Mouse (Mus musculus): Measurements from ENCODE around the gene Dtx2. TPM values are rescaled to one million over a fixed set of nuclear protein-coding genes. Genes with fewer than 3 reads are reported as not detected.

Gene Dtx2
- total RNA-seq, 1 experiment, result 28.3 TPM

DNA sequence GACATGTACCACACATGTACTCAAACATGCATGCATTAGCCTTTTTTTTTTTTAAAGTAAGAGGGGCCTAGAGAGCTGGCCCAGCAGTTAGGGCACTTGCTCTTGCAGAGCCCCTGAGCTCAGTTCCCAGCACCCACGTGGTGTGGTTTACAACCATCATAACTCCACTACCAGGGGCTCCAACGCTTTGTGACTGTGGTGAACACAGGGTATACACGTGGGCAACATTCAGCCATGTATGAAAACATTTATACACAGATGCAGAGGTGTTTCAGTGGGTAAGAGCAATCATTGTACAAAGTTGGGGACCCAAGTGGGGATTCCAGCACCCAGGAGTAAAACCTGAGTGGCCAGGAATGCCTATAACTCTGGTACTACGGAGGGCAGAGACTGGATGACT is 36.2 kb upstream of the Dtx2 start:
- TF ChIP-seq ZNF384 (IDR thresholded peaks at IDR 0.05; ENCODE audit: low read depth, low read length) (no peak), ZC3H11A (IDR thresholded peaks at IDR 0.05; ENCODE audit: borderline replicate concordance, low read depth, low read length) (no peak), MAFK (IDR thresholded peaks at IDR 0.05; ENCODE audit: insufficient read depth, low read depth, low read length) (no peak)
- no peaks in the 10 kb centered on the region for H3K9me3 ChIP-seq (ENCODE audit: control insufficient read depth, insufficient read depth, low read depth, low read length)
- H3K27ac ChIP-seq (ENCODE audit: insufficient read depth, low read depth, low read length, poor library complexity, severe bottlenecking), result peak overlapping the region; percentile 92
- peaks cover 11 to 37% of the 10 kb centered on the region in 2 experiments for H3K4me1 ChIP-seq (ENCODE audit: control insufficient read depth in 2 of 2, insufficient read depth in 2 of 2, low read length in 2 of 2, poor library complexity in 1 of 2)
- no peaks in the 10 kb centered on the region for H3K36me3 ChIP-seq (ENCODE audit: control insufficient read depth, insufficient read depth, low read length, poor library complexity, severe bottlenecking)
- peak overlapping the region; percentile 36 to 63; a peak in 3 of 4 replicates for H3K4me3 ChIP-seq (ENCODE audit: insufficient read depth in 1 of 2, low read depth in 1 of 2, low read length in 2 of 2, poor library complexity in 1 of 2, severe bottlenecking in 1 of 2)
- in situ Hi-C loops (cut with MboI; ENCODE audit: low sequenced_read_pairs in 2 of 2, unreplicated experiment in 2 of 2), result no loop called here
- peak overlapping the region; percentile 64; the same call in 1 of the 2 replicates for H3K9ac ChIP-seq (ENCODE audit: insufficient read depth, low read depth, low read length, poor library complexity, severe bottlenecking)
- no peak for DNase-seq (ENCODE audit: low read depth, low spot score)

DNA sequence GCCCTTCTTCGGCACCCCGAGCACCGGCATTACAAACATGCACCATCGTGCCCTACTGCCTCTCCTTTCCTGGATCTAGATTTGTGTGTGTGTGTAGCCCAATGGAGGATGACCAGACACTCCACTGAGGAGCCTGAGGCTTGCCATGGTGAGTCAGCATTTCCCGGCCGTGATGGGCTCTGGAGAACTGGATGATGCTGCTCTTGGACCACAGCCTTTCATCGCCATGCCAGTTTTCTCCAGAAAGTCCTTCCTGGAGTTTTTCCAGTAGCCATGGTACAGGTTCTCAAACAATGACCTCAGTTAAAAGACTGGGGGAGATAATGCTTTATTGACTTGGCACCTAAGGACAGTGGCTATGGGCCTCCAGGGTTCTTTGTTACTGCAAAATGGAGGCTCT is 34.7 kb upstream of the Dtx2 start:
- in situ Hi-C loops (cut with MboI; ENCODE audit: low sequenced_read_pairs in 2 of 2, unreplicated experiment in 2 of 2), result no loop called here
- no peak for DNase-seq (ENCODE audit: low read depth, low spot score)
- Histone ChIP-seq H3K4me1 (ENCODE audit: control insufficient read depth in 2 of 2, insufficient read depth in 2 of 2, low read length in 2 of 2, poor library complexity in 1 of 2) (peaks cover 11 to 37% of the 10 kb centered on the region in 2 experiments), H3K27ac (ENCODE audit: insufficient read depth, low read depth, low read length, poor library complexity, severe bottlenecking) (peak overlapping the region; percentile 96), H3K4me3 (ENCODE audit: insufficient read depth in 1 of 2, low read depth in 1 of 2, low read length in 2 of 2, poor library complexity in 1 of 2, severe bottlenecking in 1 of 2) (peak overlapping the region in 1 of 2 experiments; percentile 65; a peak in 1 of 4 replicates), H3K9me3 (ENCODE audit: control insufficient read depth, insufficient read depth, low read depth, low read length) (no peaks in the 10 kb centered on the region), H3K36me3 (ENCODE audit: control insufficient read depth, insufficient read depth, low read length, poor library complexity, severe bottlenecking) (no peaks in the 10 kb centered on the region), H3K9ac (ENCODE audit: insufficient read depth, low read depth, low read length, poor library complexity, severe bottlenecking) (peak overlapping the region; percentile 75; the same call in 1 of the 2 replicates)
- TF ChIP-seq HCFC1 (IDR thresholded peaks at IDR 0.05; ENCODE audit: borderline replicate concordance, insufficient read depth, low read length) (no peak), CHD2 (IDR thresholded peaks at IDR 0.05; ENCODE audit: low read depth, low read length) (no peak), MAFK (IDR thresholded peaks at IDR 0.05; ENCODE audit: insufficient read depth, low read depth, low read length) (peak; percentile 71), ZNF384 (IDR thresholded peaks at IDR 0.05; ENCODE audit: low read depth, low read length) (no peak), ZC3H11A (IDR thresholded peaks at IDR 0.05; ENCODE audit: borderline replicate concordance, low read depth, low read length) (no peak)

DNA sequence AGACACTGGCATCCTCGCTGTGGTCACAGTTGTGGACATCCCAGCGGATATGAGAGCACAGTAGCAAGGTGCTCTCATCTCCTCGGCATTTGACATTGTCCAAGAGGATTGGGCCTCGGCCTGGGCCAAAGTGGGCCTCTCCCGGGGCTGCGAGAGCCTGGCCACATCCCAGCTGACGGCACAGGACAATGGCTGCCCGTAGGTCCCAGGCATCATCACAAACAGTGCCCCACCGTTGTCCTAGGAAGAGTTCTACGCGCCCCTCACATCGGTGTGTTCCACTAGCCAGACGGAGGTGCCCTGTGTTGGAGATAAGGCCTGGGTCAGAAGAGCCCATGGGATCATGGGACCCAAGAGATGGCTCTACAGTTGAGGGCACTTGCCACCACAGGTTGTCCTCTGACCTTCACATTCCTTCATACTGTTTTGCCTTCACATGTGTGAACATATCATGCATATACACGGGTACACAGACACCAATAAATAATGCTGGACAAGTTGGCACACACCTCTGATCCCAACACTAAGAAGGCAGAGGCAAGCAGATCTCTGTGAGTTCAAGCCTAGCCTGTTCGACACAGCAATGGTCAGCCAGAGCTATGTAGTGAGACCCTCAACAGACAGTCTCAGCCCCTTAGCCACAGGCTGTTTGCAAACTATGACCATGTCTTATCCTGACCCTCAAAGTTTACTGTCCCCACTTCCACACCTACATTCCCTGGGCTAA is 33.5 kb upstream of the Dtx2 start:
- DNase-seq (ENCODE audit: low read depth, low spot score), result no peak
- peak overlapping the region; percentile 96 for H3K27ac ChIP-seq (ENCODE audit: insufficient read depth, low read depth, low read length, poor library complexity, severe bottlenecking)
- no peaks in the 10 kb centered on the region for H3K9me3 ChIP-seq (ENCODE audit: control insufficient read depth, insufficient read depth, low read depth, low read length)
- H3K4me3 ChIP-seq (ENCODE audit: insufficient read depth in 1 of 2, low read depth in 1 of 2, low read length in 2 of 2, poor library complexity in 1 of 2, severe bottlenecking in 1 of 2), result peak overlapping the region; percentile 54 to 65; a peak in 3 of 4 replicates
- TF ChIP-seq ZC3H11A (IDR thresholded peaks at IDR 0.05; ENCODE audit: borderline replicate concordance, low read depth, low read length) (no peak), ZNF384 (IDR thresholded peaks at IDR 0.05; ENCODE audit: low read depth, low read length) (no peak), CHD2 (IDR thresholded peaks at IDR 0.05; ENCODE audit: low read depth, low read length) (no peak), HCFC1 (IDR thresholded peaks at IDR 0.05; ENCODE audit: borderline replicate concordance, insufficient read depth, low read length) (no peak), MAFK (IDR thresholded peaks at IDR 0.05; ENCODE audit: insufficient read depth, low read depth, low read length) (no peak)
- no peaks in the 10 kb centered on the region for H3K36me3 ChIP-seq (ENCODE audit: control insufficient read depth, insufficient read depth, low read length, poor library complexity, severe bottlenecking)
- in situ Hi-C loops (cut with MboI; ENCODE audit: low sequenced_read_pairs in 2 of 2, unreplicated experiment in 2 of 2), result no loop called here
- peak overlapping the region; percentile 75; the same call in 1 of the 2 replicates for H3K9ac ChIP-seq (ENCODE audit: insufficient read depth, low read depth, low read length, poor library complexity, severe bottlenecking)
- H3K4me1 ChIP-seq (ENCODE audit: control insufficient read depth in 2 of 2, insufficient read depth in 2 of 2, low read length in 2 of 2, poor library complexity in 1 of 2), result peaks cover 11 to 35% of the 10 kb centered on the region in 2 experiments

DNA sequence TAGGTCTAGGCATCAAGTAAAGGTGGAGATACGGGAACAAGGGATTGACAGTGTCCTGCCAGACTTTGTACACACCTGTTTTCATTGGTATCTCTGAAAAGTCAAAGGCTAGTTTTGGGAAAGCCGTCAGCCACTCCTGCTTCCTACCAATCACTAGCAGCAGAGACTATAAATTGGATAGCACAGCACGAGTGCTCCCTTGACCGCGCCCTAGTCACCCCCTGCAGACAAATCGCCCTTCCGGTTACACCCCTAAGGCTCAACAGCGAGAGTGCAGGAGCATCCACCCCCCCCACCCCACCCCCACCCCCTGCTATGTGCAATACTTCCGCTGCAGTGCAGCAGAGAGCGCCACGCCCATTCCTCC is 32.5 kb upstream of the Dtx2 start:
- in situ Hi-C loops (cut with MboI; ENCODE audit: low sequenced_read_pairs in 2 of 2, unreplicated experiment in 2 of 2), result no loop called here

More for the DNA sequence above, 32.5 kb upstream of the Dtx2 start:
- no peak for DNase-seq (ENCODE audit: low read depth, low spot score)
- H3K4me1 ChIP-seq (ENCODE audit: control insufficient read depth in 2 of 2, insufficient read depth in 2 of 2, low read length in 2 of 2, poor library complexity in 1 of 2), result peaks cover 3 to 26% of the 10 kb centered on the region in 2 experiments; a peak in 3 of 4 replicates
- H3K9ac ChIP-seq (ENCODE audit: insufficient read depth, low read depth, low read length, poor library complexity, severe bottlenecking), result peak overlapping the region; percentile 75
- H3K4me3 ChIP-seq (ENCODE audit: insufficient read depth in 1 of 2, low read depth in 1 of 2, low read length in 2 of 2, poor library complexity in 1 of 2, severe bottlenecking in 1 of 2), result peak overlapping the region; percentile 54 to 65
- no peaks in the 10 kb centered on the region for H3K36me3 ChIP-seq (ENCODE audit: control insufficient read depth, insufficient read depth, low read length, poor library complexity, severe bottlenecking)
- H3K9me3 ChIP-seq (ENCODE audit: control insufficient read depth, insufficient read depth, low read depth, low read length), result no peaks in the 10 kb centered on the region
- TF ChIP-seq MAFK (IDR thresholded peaks at IDR 0.05; ENCODE audit: insufficient read depth, low read depth, low read length) (no peak), HCFC1 (IDR thresholded peaks at IDR 0.05; ENCODE audit: borderline replicate concordance, insufficient read depth, low read length) (no peak), ZC3H11A (IDR thresholded peaks at IDR 0.05; ENCODE audit: borderline replicate concordance, low read depth, low read length) (no peak), ZNF384 (IDR thresholded peaks at IDR 0.05; ENCODE audit: low read depth, low read length) (no peak), CHD2 (IDR thresholded peaks at IDR 0.05; ENCODE audit: low read depth, low read length) (no peak)
- H3K27ac ChIP-seq (ENCODE audit: insufficient read depth, low read depth, low read length, poor library complexity, severe bottlenecking), result peak overlapping the region; percentile 96
